Mouse (Mus musculus) embryonic facial prominence, embryonic 11.5 days (tissue): ENCODE results near the gene Ghdc. TPM values are rescaled to one million over a fixed set of nuclear protein-coding genes. Genes with fewer than 3 reads are reported as not detected.

Experiments used
- ATAC-seq: fragments of 200-750 bp; cut with Nextera tagmentation; replicated peaks from 2 replicates; pipeline ENCODE4 v1.8.0; 2017; ENCODE audit warnings: low read depth; ENCODE audit not compliant: insufficient number of reproducible peaks, low FRiP score, low TSS enrichment
- DNase-seq: peaks from one replicate; pipeline ENCODE4 v3.0.0-alpha.2; 2015; ENCODE audit warnings: low spot score
- H3K27ac ChIP-seq: fragments of 300-500 bp; sonication (generic); replicated peaks from 2 replicates; pipeline ENCODE4 v1.5.1; 2014; ENCODE audit warnings: mild to moderate bottlenecking, low read depth, low read length, control low read depth
- H3K27me3 ChIP-seq: fragments of 300-500 bp; sonication (generic); 2 replicates; pipeline ENCODE4 v1.6.1; 2014; ENCODE audit warnings: mild to moderate bottlenecking, low read length, moderate library complexity, mixed read lengths; ENCODE audit not compliant: control insufficient read depth, insufficient read depth
- H3K36me3 ChIP-seq: fragments of 300-500 bp; sonication (generic); replicated peaks from 2 replicates; pipeline ENCODE4 v1.6.1; 2014; ENCODE audit warnings: low read depth, mild to moderate bottlenecking, low read length, moderate library complexity, mixed read lengths; ENCODE audit not compliant: control insufficient read depth, insufficient read depth
- H3K4me1 ChIP-seq: fragments of 300-500 bp; sonication (generic); 2 replicates; pipeline ENCODE4 v1.6.1; 2014; ENCODE audit warnings: low read length, mixed read lengths; ENCODE audit not compliant: control insufficient read depth, insufficient read depth
- H3K4me2 ChIP-seq: fragments of 300-500 bp; sonication (generic); 2 replicates; pipeline ENCODE4 v1.6.1; 2014; ENCODE audit warnings: low read depth, mild to moderate bottlenecking, control low read depth, low read length, moderate library complexity
- H3K4me3 ChIP-seq: fragments of 300-500 bp; sonication (generic); 2 replicates; pipeline ENCODE4 v1.5.1; 2014; ENCODE audit warnings: low read depth, low read length, control low read depth
- H3K9ac ChIP-seq: fragments of 300-500 bp; sonication (generic); replicated peaks from 2 replicates; pipeline ENCODE4 v1.6.1; 2014; ENCODE audit warnings: mild to moderate bottlenecking, control low read depth, low read length
- H3K9me3 ChIP-seq: fragments of 300-500 bp; sonication (generic); replicated peaks from 2 replicates; pipeline ENCODE4 v1.6.1; 2016; ENCODE audit warnings: mild to moderate bottlenecking, low read length, inconsistent platforms, mixed read lengths; ENCODE audit not compliant: control insufficient read depth
- WGBS: fragments of 180-500 bp; shearing (Covaris S2); extraction: QIAGEN DNeasy Blood & Tissue Kit; methylation state at CpG from one replicate; pipeline ENCODE4 v1.1.7; 2014; 5-methylcytosine and 5-hydroxymethylcytosine counted together
- polyA plus RNA-seq: library from polyadenylated mRNA; unstranded; fragments of >200 nt; fragmentation: Nextera tagmentation; extraction: Ambion mirVana; gene quantifications from 2 replicates; pipeline ENCODE4 v1.2.1, GENCODE M21; 2014

Ghdc gene
- polyA plus RNA-seq, 1 experiment from 2014 or later = 1.5 TPM

- no peak for ATAC-seq
- H3K27ac ChIP-seq = no peak overlapping the region
- H3K4me3 ChIP-seq = no peak overlapping the region
- H3K9me3 ChIP-seq = no peaks in the 10 kb centered on the region
- no peak overlapping the region for H3K4me2 ChIP-seq
- no peak for DNase-seq
- H3K4me1 ChIP-seq = no peaks in the 10 kb centered on the region
- 64% methylated on average over 13 of the region's 13 CpGs for WGBS
- H3K36me3 ChIP-seq = no peaks in the 10 kb centered on the region
- H3K27me3 ChIP-seq = no peaks in the 10 kb centered on the region
- no peak overlapping the region for H3K9ac ChIP-seq
Measured at GRCm38 (mm10) chr11:100814498-100814897, 43.7 kb upstream of the Ghdc start.

GRCm38 (mm10) chr11:100811132-100811531 is 40.4 kb upstream of the Ghdc start:
- Histone ChIP-seq H3K4me1 (no peaks in the 10 kb centered on the region), H3K4me3 (no peak overlapping the region), H3K4me2 (no peak overlapping the region), H3K9me3 (no peaks in the 10 kb centered on the region), H3K9ac (no peak overlapping the region), H3K36me3 (no peaks in the 10 kb centered on the region), H3K27me3 (no peaks in the 10 kb centered on the region), H3K27ac (no peak overlapping the region)
- DNase-seq (no peak), ATAC-seq (no peak)
- 83% methylated on average over 2 of the region's 2 CpGs for WGBS

- peak; percentile 52 for DNase-seq
- Histone ChIP-seq H3K9me3 (no peaks in the 10 kb centered on the region), H3K4me1 (no peaks in the 10 kb centered on the region), H3K9ac (no peak overlapping the region), H3K27me3 (no peaks in the 10 kb centered on the region), H3K36me3 (no peaks in the 10 kb centered on the region), H3K4me2 (no peak overlapping the region), H3K27ac (no peak overlapping the region), H3K4me3 (no peak overlapping the region)
- ATAC-seq = no peak
- 37% methylated on average over 9 of the region's 9 CpGs for WGBS
Measured at GRCm38 (mm10) chr11:100810516-100810915, 39.8 kb upstream of the Ghdc start.

DNA sequence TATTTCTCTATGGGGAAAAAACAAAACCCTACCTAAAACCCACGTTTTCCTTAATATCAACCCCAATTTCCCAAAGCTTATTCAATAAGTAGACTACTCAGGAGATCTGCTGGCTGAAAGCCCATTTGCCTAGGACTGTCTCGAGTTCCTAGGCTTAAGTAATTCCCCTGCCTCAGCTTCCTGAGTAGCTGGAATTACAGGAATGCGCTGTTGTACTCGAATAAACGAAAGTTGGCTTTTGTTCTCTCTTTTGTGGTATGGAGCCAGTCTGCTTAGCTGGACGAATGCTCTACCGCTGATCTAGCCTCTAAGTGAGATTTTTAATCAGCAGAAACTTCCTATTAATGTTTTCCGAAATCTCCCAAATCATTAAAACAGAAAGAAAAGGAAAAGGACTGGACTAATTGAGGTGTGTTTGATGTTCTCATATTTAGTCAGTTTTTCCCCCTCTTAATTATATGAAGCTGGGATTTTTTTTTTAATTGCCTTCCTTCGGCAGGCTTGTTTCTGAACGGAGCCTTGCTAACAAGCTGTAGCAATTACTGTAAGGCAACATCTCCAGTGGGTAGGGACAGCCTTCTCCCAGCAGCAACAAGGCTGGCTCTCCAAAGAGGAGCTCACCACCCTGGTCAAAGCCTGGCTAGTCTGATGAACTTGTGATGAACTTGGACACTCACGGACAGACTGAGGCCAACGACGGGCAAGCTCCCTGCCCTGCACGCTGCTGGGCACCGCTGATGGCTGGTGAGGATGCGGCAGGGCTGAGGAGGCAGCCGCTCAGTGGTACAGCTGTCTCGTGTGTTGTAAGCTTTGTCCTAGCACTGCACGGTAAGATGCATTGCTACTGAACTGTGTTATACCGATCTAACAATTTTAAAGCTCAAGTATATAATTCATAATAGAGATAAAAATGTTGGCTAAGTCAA is 35.9 kb upstream of the Ghdc start:
- Histone ChIP-seq H3K4me1 (no peaks in the 10 kb centered on the region), H3K9ac (no peak overlapping the region), H3K4me3 (no peak overlapping the region), H3K27me3 (no peaks in the 10 kb centered on the region), H3K27ac (no peak overlapping the region), H3K9me3 (no peaks in the 10 kb centered on the region), H3K36me3 (no peaks in the 10 kb centered on the region), H3K4me2 (no peak overlapping the region)
- 72% methylated on average over 20 of the region's 20 CpGs for WGBS
- no peak for ATAC-seq
- DNase-seq = no peak

DNA sequence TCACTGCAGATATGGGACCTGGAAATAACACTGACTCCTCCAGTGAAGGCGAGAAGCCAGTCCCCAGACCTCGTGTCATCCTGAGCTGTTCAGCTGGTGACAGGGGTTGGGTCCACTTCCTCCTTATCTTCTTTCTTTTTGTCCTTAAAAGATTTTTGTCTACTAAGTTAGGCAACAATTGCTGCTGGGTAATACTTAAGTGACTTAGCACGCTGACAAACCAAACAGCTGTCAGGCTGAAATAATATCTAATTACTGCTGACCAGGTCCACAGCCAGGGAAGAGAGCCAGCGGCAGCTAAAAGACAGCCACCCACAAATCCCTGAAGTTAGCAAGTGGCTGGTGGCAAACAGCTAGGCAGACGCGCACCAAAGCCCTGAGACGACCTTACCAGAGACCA is 34.8 kb upstream of the Ghdc start:
- Histone ChIP-seq H3K4me2 (no peak overlapping the region), H3K36me3 (no peaks in the 10 kb centered on the region), H3K9me3 (no peaks in the 10 kb centered on the region), H3K4me1 (no peaks in the 10 kb centered on the region), H3K27me3 (no peaks in the 10 kb centered on the region), H3K27ac (no peak overlapping the region), H3K9ac (no peak overlapping the region), H3K4me3 (no peak overlapping the region)
- no peak for ATAC-seq
- 76% methylated on average over 7 of the region's 7 CpGs for WGBS
- no peak for DNase-seq

DNA sequence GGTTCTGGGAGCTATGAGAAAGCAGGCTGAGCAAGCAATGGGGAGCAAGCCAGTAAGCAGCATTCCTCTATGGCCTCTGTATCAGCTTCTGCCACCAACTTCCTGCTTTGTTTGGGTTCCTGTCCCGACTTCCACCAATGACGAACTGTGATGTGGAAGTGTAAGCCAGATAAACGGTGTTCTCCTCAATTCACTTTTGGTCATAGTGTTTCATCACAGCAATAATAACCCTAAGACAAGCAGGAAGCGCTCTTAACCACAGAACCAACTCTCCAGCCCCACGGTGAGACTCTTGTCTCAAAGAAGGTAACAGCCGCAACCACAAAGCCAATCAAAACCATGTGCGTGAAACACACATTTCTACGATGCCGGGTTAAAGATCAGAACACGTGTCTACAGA is 33.7 kb upstream of the Ghdc start:
- DNase-seq (no peak), ATAC-seq (no peak)
- WGBS = 91% methylated on average over 10 of the region's 10 CpGs
- H3K9ac ChIP-seq = no peak overlapping the region
- H3K27me3 ChIP-seq = no peaks in the 10 kb centered on the region
- no peak overlapping the region for H3K4me3 ChIP-seq
- no peaks in the 10 kb centered on the region for H3K9me3 ChIP-seq
- no peaks in the 10 kb centered on the region for H3K4me1 ChIP-seq
- no peak overlapping the region for H3K27ac ChIP-seq
- no peak overlapping the region for H3K4me2 ChIP-seq
- H3K36me3 ChIP-seq = no peaks in the 10 kb centered on the region

DNA sequence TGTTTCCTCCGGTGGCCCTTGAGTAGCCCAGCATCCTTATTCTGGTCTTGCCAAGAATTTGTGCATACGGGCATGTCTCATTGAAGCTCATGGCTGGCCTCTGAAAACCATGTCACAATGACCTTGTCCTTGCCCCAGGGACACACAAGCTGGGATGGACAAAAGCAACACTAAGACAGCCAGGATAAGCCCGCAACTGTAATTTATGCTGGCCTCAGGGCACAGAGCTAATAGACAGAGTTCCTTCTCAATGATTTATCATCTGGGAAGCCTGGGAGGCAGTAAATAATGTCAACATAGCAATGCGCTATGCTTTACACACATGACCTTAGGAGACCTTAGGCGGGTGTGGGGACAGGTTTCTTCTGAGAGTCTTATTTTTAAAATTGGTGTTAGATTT is 28.7 kb upstream of the Ghdc start:
- H3K9me3 ChIP-seq = no peaks in the 10 kb centered on the region
- ATAC-seq (no peak), DNase-seq (no peak)
- no peak overlapping the region for H3K4me2 ChIP-seq
- no peak overlapping the region for H3K9ac ChIP-seq
- H3K4me3 ChIP-seq = no peak overlapping the region
- H3K27me3 ChIP-seq = no peaks in the 10 kb centered on the region
- WGBS = 76% methylated on average over 5 of the region's 5 CpGs
- H3K4me1 ChIP-seq = no peaks in the 10 kb centered on the region
- no peak overlapping the region for H3K27ac ChIP-seq
- H3K36me3 ChIP-seq = no peaks in the 10 kb centered on the region

DNA sequence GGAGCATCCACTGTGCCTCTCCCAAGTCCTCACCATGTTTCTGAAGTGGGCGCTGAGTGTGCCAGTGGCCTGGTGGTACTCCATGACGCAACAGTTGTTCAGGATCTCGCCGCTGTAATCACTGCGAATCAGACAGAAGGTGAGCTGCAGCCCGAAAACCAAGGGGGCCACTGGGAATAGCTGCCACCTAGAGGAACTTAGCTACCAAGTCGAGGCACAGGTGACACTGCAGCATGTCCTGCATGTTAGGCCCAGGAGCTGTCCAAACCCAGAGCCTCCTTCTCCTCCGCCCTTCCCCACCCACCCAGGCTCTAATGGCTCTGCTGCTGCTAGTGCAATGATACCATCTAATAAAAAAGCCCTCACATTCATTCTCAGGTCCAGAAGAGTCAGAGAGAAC is 25.8 kb upstream of the Ghdc start:
- no peak overlapping the region for H3K4me3 ChIP-seq
- WGBS = 66% methylated on average over 8 of the region's 8 CpGs
- no peaks in the 10 kb centered on the region for H3K9me3 ChIP-seq
- no peak for DNase-seq
- H3K27ac ChIP-seq = no peak overlapping the region
- H3K36me3 ChIP-seq = no peaks in the 10 kb centered on the region
- ATAC-seq = no peak
- no peaks in the 10 kb centered on the region for H3K27me3 ChIP-seq
- no peaks in the 10 kb centered on the region for H3K4me1 ChIP-seq
- H3K9ac ChIP-seq = no peak overlapping the region
- H3K4me2 ChIP-seq = no peak overlapping the region
